In the genomic region with DNA sequence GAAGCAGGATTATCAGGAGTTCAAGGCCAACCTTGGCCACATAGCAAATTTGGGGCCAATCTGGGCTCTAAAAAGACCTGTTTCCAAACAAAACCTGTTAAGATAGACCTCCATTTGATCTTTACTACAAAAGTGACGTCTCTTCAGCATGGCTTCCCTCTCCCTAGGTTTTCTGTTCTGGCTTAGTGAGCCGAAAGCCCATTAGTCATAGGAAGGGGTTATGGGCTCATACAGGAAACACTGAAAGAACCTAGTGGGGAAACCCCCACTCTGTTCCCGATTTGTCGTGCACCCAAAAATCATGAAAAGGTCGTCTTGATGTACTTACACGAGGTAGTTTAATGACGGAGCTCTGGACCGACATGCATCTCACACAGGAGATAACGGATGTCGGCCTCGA, we compare ENCODE assay signal across 27 mouse cellular contexts.
DNase-seq lines count a peak whose midpoint lies in the region; ATAC-seq and TF ChIP-seq lines count a peak whose summit lies in the region.
"Had no signal": no experiment of that assay in that cellular context is flagged by ENCODE, and none has a peak within 500 bp of the region (broad histone marks: within the 10 kb centered on the region; RNA-seq: fewer than 3 reads in every experiment).

No protein-coding gene starts in this region.

- TF ChIP-seq POLR2A in bone marrow, adult 2 months (IDR thresholded peaks at IDR 0.05; ENCODE audit: borderline replicate concordance, control insufficient read depth, low read depth, low read length) = no peak

- H3K4me1 ChIP-seq in midbrain, embryonic 10.5 days = peaks cover 41% of the 10 kb centered on the region
- H3K4me1 ChIP-seq in midbrain, embryonic 16.5 days (ENCODE audit: control insufficient read depth, insufficient read depth, low read length) = no peaks in the 10 kb centered on the region
- H3K4me1 ChIP-seq in bone marrow, adult 2 months (ENCODE audit: control insufficient read depth, insufficient read depth, low read length) = peaks cover 1% of the 10 kb centered on the region; the same call in 1 of the 2 replicates
- H3K4me1 ChIP-seq: embryonic facial prominence, embryonic 13.5 days; forebrain, embryonic 15.5 days; heart, embryonic 13.5 days had no signal

- no peak for TF ChIP-seq CTCF in bone marrow, adult 2 months (IDR thresholded peaks at IDR 0.05; ENCODE audit: control insufficient read depth, insufficient read depth, low read length)

- no peak overlapping the region for H3K9ac ChIP-seq in midbrain, embryonic 16.5 days (ENCODE audit: low read depth, low read length)
- H3K9ac ChIP-seq: embryonic facial prominence, embryonic 13.5 days; forebrain, embryonic 12.5 days; forebrain, embryonic 15.5 days; heart, embryonic 13.5 days; hindbrain, embryonic 14.5 days had no signal

- H3K4me3 ChIP-seq in midbrain, embryonic 10.5 days = no peak overlapping the region
- H3K4me3 ChIP-seq in midbrain, embryonic 16.5 days (ENCODE audit: low read depth, low read length) = no peak overlapping the region
- no peak overlapping the region for H3K4me3 ChIP-seq in bone marrow, adult 2 months (replicated peaks; ENCODE audit: control insufficient read depth, low read depth, low read length)
- H3K4me3 ChIP-seq: embryonic facial prominence, embryonic 10.5 days; embryonic facial prominence, embryonic 13.5 days; erythroblast, embryonic 14.5 days; forebrain, embryonic 12.5 days; forebrain, embryonic 15.5 days; heart, embryonic 13.5 days had no signal

- no peaks in the 10 kb centered on the region for H3K27me3 ChIP-seq in midbrain, embryonic 10.5 days (ENCODE audit: low read depth, poor library complexity, severe bottlenecking)
- no peaks in the 10 kb centered on the region for H3K27me3 ChIP-seq in midbrain, embryonic 16.5 days (ENCODE audit: control insufficient read depth, insufficient read depth, low read depth, low read length)
- H3K27me3 ChIP-seq: embryonic facial prominence, embryonic 13.5 days; forebrain, embryonic 12.5 days; forebrain, embryonic 15.5 days; heart, embryonic 13.5 days had no signal

- H3K36me3 ChIP-seq in midbrain, embryonic 10.5 days = no peaks in the 10 kb centered on the region
- no peaks in the 10 kb centered on the region for H3K36me3 ChIP-seq in midbrain, embryonic 16.5 days (ENCODE audit: control insufficient read depth, insufficient read depth, low read length)
- H3K36me3 ChIP-seq: embryonic facial prominence, embryonic 10.5 days; embryonic facial prominence, embryonic 13.5 days; forebrain, embryonic 12.5 days; forebrain, embryonic 15.5 days; heart, embryonic 13.5 days had no signal

- WGBS in midbrain, embryonic 10.5 days = 86% methylated on average over 11 of the region's 11 CpGs
- WGBS in midbrain, embryonic 16.5 days = 82% methylated on average over 11 of the region's 11 CpGs
- WGBS in bone marrow, adult 2 months = 56% methylated on average over 11 of the region's 11 CpGs

- DNase-seq in midbrain, embryonic 10.5 days (ENCODE audit: low spot score) = no peak
- no peak for DNase-seq in heart, postnatal 25 days (ENCODE audit: low spot score)
- no peak for DNase-seq in left cerebral cortex, postnatal 36 days (ENCODE audit: low spot score in 2 of 2)
- DNase-seq: adrenal gland, adult 2 months; adrenal gland, postnatal 14 days; cerebellum, adult 11-12 months; cerebellum, adult 8-10 months; cerebellum, postnatal 10 days; cerebellum, postnatal 36 days; gastrocnemius, postnatal 10 days; gastrocnemius, postnatal 36 days; heart, adult 11 months; heart, postnatal 14 days had no signal

- peak overlapping the region; percentile 88 for H3K27ac ChIP-seq in midbrain, embryonic 10.5 days (replicated peaks)
- H3K27ac ChIP-seq in midbrain, embryonic 16.5 days (ENCODE audit: low read length) = no peak overlapping the region
- peak overlapping the region; percentile 52 for H3K27ac ChIP-seq in bone marrow, adult 2 months (ENCODE audit: control insufficient read depth, insufficient read depth, low read depth, low read length, poor library complexity)
- H3K27ac ChIP-seq: embryonic facial prominence, embryonic 10.5 days; embryonic facial prominence, embryonic 13.5 days; forebrain, embryonic 12.5 days; forebrain, embryonic 15.5 days; heart, embryonic 13.5 days; hindbrain, embryonic 14.5 days; hindbrain, postnatal 0 days had no signal

- no peak overlapping the region for H3K4me2 ChIP-seq in midbrain, embryonic 16.5 days (ENCODE audit: low read length)
- H3K4me2 ChIP-seq: embryonic facial prominence, embryonic 13.5 days; forebrain, embryonic 12.5 days; forebrain, embryonic 15.5 days; heart, embryonic 13.5 days; hindbrain, embryonic 14.5 days had no signal

- no peak for ATAC-seq in midbrain, embryonic 16.5 days
- 0 out of 2 replicates have a peak, but pooled peaks have one; percentile 17 for ATAC-seq in megakaryocyte progenitor cell, adult 5-6 weeks (replicated peaks; ENCODE audit: poor library complexity)
- ATAC-seq: CD4-positive, CD25-positive, alpha-beta regulatory T cell, adult 4 months; forebrain, embryonic 15.5 days; hindbrain, postnatal 0 days; inflammation-experienced regulatory T-cells, adult 6 months; intestine, embryonic 16.5 days had no signal

- H3K9me3 ChIP-seq in midbrain, embryonic 10.5 days (replicated peaks) = no peaks in the 10 kb centered on the region
- no peaks in the 10 kb centered on the region for H3K9me3 ChIP-seq in midbrain, embryonic 16.5 days (replicated peaks; ENCODE audit: control insufficient read depth, low read length, poor library complexity, severe bottlenecking)
- H3K9me3 ChIP-seq: embryonic facial prominence, embryonic 10.5 days; embryonic facial prominence, embryonic 13.5 days; forebrain, embryonic 12.5 days; forebrain, embryonic 15.5 days; heart, embryonic 13.5 days had no signal

- intact Hi-C loops in heart, postnatal 25 days (cut with DNase I) = no loop called here
- intact Hi-C loops in left cerebral cortex, postnatal 36 days (cut with DNase I) = loop anchor here (5.0 kb wide), 1 partner anchor 35 kb away; no protein-coding TSS in a partner anchor
